Mouse (Mus musculus) embryonic facial prominence, embryonic 11.5 days (tissue): ENCODE data around the gene Noxo1. TPM values are rescaled to one million over a fixed set of nuclear protein-coding genes. Genes with fewer than 3 reads are reported as not detected.

Experiments used
- ATAC-seq: fragments of 200-750 bp; cut with Nextera tagmentation; replicated peaks from 2 replicates; pipeline ENCODE4 v1.8.0; 2017; ENCODE audit warnings: low read depth; ENCODE audit not compliant: insufficient number of reproducible peaks, low FRiP score, low TSS enrichment
- DNase-seq: peaks from one replicate; pipeline ENCODE4 v3.0.0-alpha.2; 2015; ENCODE audit warnings: low spot score
- H3K27ac ChIP-seq: fragments of 300-500 bp; sonication (generic); replicated peaks from 2 replicates; pipeline ENCODE4 v1.5.1; 2014; ENCODE audit warnings: mild to moderate bottlenecking, low read depth, low read length, control low read depth
- H3K27me3 ChIP-seq: fragments of 300-500 bp; sonication (generic); 2 replicates; pipeline ENCODE4 v1.6.1; 2014; ENCODE audit warnings: mild to moderate bottlenecking, low read length, moderate library complexity, mixed read lengths; ENCODE audit not compliant: control insufficient read depth, insufficient read depth
- H3K36me3 ChIP-seq: fragments of 300-500 bp; sonication (generic); replicated peaks from 2 replicates; pipeline ENCODE4 v1.6.1; 2014; ENCODE audit warnings: low read depth, mild to moderate bottlenecking, low read length, moderate library complexity, mixed read lengths; ENCODE audit not compliant: control insufficient read depth, insufficient read depth
- H3K4me1 ChIP-seq: fragments of 300-500 bp; sonication (generic); 2 replicates; pipeline ENCODE4 v1.6.1; 2014; ENCODE audit warnings: low read length, mixed read lengths; ENCODE audit not compliant: control insufficient read depth, insufficient read depth
- H3K4me2 ChIP-seq: fragments of 300-500 bp; sonication (generic); 2 replicates; pipeline ENCODE4 v1.6.1; 2014; ENCODE audit warnings: low read depth, mild to moderate bottlenecking, control low read depth, low read length, moderate library complexity
- H3K4me3 ChIP-seq: fragments of 300-500 bp; sonication (generic); 2 replicates; pipeline ENCODE4 v1.5.1; 2014; ENCODE audit warnings: low read depth, low read length, control low read depth
- H3K9ac ChIP-seq: fragments of 300-500 bp; sonication (generic); replicated peaks from 2 replicates; pipeline ENCODE4 v1.6.1; 2014; ENCODE audit warnings: mild to moderate bottlenecking, control low read depth, low read length
- H3K9me3 ChIP-seq: fragments of 300-500 bp; sonication (generic); replicated peaks from 2 replicates; pipeline ENCODE4 v1.6.1; 2016; ENCODE audit warnings: mild to moderate bottlenecking, low read length, inconsistent platforms, mixed read lengths; ENCODE audit not compliant: control insufficient read depth
- WGBS: fragments of 180-500 bp; shearing (Covaris S2); extraction: QIAGEN DNeasy Blood & Tissue Kit; methylation state at CpG from one replicate; pipeline ENCODE4 v1.1.7; 2014; 5-methylcytosine and 5-hydroxymethylcytosine counted together
- polyA plus RNA-seq: library from polyadenylated mRNA; unstranded; fragments of >200 nt; fragmentation: Nextera tagmentation; extraction: Ambion mirVana; gene quantifications from 2 replicates; pipeline ENCODE4 v1.2.1, GENCODE M21; 2014

The Noxo1 gene
- polyA plus RNA-seq = 1.1 and 2.7 TPM in 2 replicates

DNA sequence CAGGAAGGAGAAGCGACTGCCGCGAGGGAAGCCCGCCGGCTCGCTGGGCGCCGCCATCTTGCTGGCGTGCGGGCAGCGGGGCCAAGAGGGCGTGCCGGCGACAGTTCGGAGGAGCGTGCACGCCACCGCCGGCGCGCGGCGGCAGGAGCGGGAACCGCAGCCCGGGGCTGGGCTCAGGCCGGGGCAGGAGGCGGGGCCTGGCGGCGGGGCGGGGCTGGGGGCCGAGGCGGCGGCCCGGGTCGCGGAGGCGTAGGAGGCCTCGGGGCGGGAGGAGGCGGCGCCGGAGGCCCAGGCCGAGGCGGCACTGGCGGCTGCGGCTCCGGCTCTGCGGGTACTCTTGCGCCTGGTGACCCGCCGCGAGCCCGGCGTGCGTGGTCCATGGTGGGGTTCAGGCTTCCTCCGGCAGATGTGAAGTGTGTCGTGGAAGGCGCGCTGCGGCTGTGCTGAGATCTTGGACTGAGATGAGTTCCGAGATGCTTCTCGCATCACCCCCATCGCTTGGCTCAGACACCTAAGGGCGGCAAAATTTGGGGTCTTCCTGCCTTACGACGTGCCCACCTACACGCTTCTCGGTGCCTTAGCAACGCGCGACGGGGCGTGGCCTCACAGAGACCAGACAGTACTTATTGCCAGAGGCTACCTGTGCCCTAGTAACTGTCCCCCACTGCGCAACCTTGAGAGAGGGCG is at the start of gene Noxo1, which contains the start of gene Gfer:
Gene Noxo1, plus strand, starts transcription at position 224 of the 687 bp plus-strand sequence.
Gene Gfer, minus strand, starts transcription at position 146 of the 687 bp plus-strand sequence.
- peaks cover 12% of the 10 kb centered on the region for H3K36me3 ChIP-seq
- no peaks in the 10 kb centered on the region; the same call in 1 of the 2 replicates for H3K4me1 ChIP-seq
- peak within 1 kb of the TSS; percentile 81 for H3K4me3 ChIP-seq
- no peaks in the 10 kb centered on the region for H3K27me3 ChIP-seq
- no peaks in the 10 kb centered on the region for H3K9me3 ChIP-seq
- peak within 1 kb of the TSS; percentile 92 for H3K9ac ChIP-seq
- under 1% methylated on average over 49 of the region's 76 CpGs for WGBS
- DNase-seq (peak; percentile 91), ATAC-seq (peak; percentile 86)
- peak within 1 kb of the TSS; percentile 76 for H3K4me2 ChIP-seq
- peak within 1 kb of the TSS; percentile 78 for H3K27ac ChIP-seq

DNA sequence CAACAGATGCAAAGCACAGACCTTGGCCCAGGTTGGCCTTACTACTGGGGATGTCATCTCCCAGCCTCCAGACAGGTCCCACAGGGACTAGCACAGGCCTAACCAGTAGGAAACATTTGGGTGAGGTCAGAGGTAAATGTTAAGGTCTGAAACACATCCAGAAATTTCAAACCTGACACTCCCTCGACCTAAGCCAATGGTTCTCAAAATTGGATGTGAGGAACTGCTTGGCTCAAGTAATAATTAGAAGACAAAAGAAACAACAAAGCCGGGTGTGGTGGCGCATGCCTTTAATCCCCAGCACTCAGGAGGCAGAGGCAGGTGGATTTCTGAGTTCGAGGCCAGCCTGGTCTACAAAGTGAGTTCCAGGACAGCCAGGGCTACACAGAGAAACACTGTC is 49.7 kb upstream of the Noxo1 start:
- DNase-seq (no peak), ATAC-seq (no peak)
- Histone ChIP-seq H3K9ac (no peak overlapping the region), H3K9me3 (no peaks in the 10 kb centered on the region), H3K4me3 (no peak overlapping the region), H3K36me3 (no peaks in the 10 kb centered on the region; the same call in 1 of the 2 replicates), H3K27me3 (no peaks in the 10 kb centered on the region), H3K4me1 (peaks cover 10% of the 10 kb centered on the region), H3K27ac (no peak overlapping the region), H3K4me2 (no peak overlapping the region)
- WGBS = 88% methylated on average over 4 of the region's 4 CpGs

DNA sequence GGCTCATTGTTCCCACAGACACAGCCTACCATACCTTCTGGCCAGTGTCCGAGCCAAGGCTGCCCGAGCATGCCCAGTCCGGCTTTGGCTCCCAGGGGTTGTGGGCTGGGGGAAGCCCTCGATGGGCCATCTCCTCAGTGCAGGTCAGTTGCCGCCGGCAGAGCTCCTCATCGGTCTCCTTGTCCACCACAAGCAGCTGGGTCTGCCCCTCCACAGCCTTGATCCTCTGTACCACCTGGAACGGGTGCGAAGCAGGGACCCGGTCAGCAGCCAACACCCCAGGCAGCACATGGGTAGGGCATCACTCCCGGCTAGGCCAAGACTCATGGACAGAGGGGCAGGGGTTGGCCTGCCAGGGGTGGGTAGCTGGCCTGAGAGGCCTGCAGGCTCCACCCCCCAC is 48.5 kb upstream of the Noxo1 start:
- Histone ChIP-seq H3K9ac (no peak overlapping the region), H3K4me3 (no peak overlapping the region), H3K27me3 (no peaks in the 10 kb centered on the region), H3K4me1 (peaks cover 10% of the 10 kb centered on the region), H3K9me3 (no peaks in the 10 kb centered on the region), H3K4me2 (peak overlapping the region; percentile 13; the same call in 1 of the 2 replicates), H3K36me3 (no peaks in the 10 kb centered on the region; the same call in 1 of the 2 replicates), H3K27ac (no peak overlapping the region)
- DNase-seq (no peak), ATAC-seq (no peak)
- 75% methylated on average over 11 of the region's 11 CpGs for WGBS

DNA sequence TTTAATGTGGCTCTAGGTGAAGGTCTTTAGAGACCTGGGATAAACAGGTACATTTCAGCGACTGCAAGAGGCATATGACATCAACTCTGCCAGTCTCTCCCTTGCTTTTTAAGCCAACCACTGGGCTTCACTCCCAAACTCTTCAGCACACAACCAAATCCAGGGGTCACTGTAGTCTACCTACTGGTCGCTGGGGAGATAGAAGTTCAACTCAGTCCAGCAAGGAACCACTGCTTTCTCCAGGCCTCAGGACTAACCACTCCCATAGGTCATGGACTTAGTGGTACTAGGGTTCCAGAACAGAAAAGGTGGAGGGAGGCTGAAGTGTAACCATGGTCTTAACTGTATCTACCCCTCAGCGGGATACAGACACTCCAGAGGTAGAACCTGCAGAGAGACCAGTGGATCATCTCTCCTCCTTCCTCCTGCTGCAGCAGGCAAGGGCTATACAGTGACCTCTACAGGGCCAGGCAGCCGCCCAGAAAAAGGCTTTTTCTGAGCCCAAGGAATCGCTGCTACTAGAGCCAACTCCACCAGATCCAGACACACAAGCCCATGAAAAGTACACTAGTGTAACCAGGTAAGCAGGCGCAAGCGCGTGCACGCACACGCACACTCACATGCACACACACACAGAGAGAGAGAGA is 47.2 kb upstream of the Noxo1 start:
- H3K9me3 ChIP-seq = no peaks in the 10 kb centered on the region
- WGBS = 73% methylated on average over 10 of the region's 10 CpGs
- H3K4me3 ChIP-seq = peak overlapping the region; percentile 74; the same call in 1 of the 2 replicates
- no peak overlapping the region for H3K27ac ChIP-seq
- H3K36me3 ChIP-seq = no peaks in the 10 kb centered on the region; the same call in 1 of the 2 replicates
- no peak overlapping the region; the same call in 1 of the 2 replicates for H3K9ac ChIP-seq
- H3K4me1 ChIP-seq = peaks cover 10% of the 10 kb centered on the region
- peak overlapping the region; percentile 99 for H3K4me2 ChIP-seq
- ATAC-seq (no peak), DNase-seq (no peak)
- H3K27me3 ChIP-seq = no peaks in the 10 kb centered on the region

DNA sequence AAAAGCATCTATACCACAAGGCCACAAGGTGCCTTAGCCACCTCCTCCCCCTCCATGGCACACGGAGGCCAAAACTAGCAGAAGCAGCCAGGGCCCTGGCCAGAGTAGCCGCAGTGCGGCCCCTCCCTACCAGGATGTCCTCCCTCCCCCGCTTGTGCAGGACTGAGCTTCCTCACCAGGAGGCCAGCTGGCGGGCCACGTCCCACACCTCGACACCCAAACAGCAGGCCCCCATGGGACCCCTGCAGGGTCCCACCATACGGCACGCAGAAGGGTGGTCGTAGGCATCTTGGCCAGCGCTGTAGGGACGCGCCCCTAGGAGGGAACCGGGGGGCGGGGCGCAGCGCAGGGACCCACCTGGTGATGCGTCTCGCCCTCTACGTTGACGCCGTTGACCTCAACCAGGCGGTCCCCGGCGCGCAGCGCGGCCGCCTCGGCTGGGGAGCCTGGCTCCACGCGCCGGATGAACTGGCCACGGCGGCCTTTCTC is 46.4 kb upstream of the Noxo1 start:
- H3K27ac ChIP-seq = no peak overlapping the region
- H3K36me3 ChIP-seq = no peaks in the 10 kb centered on the region; the same call in 1 of the 2 replicates
- 0 out of 2 replicates have a peak, but pooled peaks have one; percentile 35 for ATAC-seq
- no peaks in the 10 kb centered on the region for H3K27me3 ChIP-seq
- H3K9me3 ChIP-seq = no peaks in the 10 kb centered on the region
- H3K4me3 ChIP-seq = peak overlapping the region; percentile 74
- WGBS = 0% methylated on average over 35 of the region's 35 CpGs
- peak overlapping the region; percentile 87 for H3K9ac ChIP-seq
- DNase-seq = peak; percentile 36
- peaks cover 4% of the 10 kb centered on the region for H3K4me1 ChIP-seq
- peak overlapping the region; percentile 99 for H3K4me2 ChIP-seq

DNA sequence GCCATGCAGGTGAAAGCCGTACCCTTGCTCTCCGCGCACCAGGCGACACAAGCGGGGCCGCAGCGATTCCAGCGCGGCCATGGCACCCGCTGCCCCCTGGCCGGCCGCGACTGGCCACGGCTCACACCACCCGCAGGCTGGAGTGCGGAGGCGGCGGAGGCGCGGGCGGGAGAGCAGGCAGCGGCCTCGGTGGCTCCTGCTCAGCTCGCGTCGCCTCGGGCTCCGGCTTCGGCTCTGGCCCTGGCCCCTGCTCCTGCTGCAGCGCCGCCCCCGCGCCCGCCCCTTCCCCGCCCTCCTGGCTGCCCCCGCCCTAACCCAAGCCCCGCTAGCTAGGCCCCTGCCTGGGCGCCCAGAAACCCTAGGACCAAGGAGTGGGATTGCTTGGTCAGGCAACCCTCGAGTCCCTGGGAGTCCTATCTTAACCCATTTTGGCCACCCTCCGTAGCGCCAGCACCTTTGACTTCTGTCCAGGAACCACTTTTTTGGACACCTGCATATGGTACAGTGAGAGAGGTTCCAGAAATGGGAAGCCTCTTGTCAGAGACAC is 45.9 kb upstream of the Noxo1 start, which contains the start of gene Slc9a3r2:
Gene Slc9a3r2, minus strand, starts transcription at position 258 of the 547 bp plus-strand sequence.
- Histone ChIP-seq H3K4me3 (peak within 1 kb of the TSS; percentile 74), H3K27ac (no peak within 1 kb of the TSS), H3K4me1 (peaks cover 3% of the 10 kb centered on the region; the same call in 1 of the 2 replicates), H3K4me2 (peak within 1 kb of the TSS; percentile 99), H3K27me3 (no peaks in the 10 kb centered on the region), H3K36me3 (no peaks in the 10 kb centered on the region; the same call in 1 of the 2 replicates), H3K9me3 (no peaks in the 10 kb centered on the region), H3K9ac (peak within 1 kb of the TSS; percentile 87)
- DNase-seq (peak; percentile 72), ATAC-seq (peak; percentile 63)
- 0% methylated on average over 39 of the region's 41 CpGs for WGBS

DNA sequence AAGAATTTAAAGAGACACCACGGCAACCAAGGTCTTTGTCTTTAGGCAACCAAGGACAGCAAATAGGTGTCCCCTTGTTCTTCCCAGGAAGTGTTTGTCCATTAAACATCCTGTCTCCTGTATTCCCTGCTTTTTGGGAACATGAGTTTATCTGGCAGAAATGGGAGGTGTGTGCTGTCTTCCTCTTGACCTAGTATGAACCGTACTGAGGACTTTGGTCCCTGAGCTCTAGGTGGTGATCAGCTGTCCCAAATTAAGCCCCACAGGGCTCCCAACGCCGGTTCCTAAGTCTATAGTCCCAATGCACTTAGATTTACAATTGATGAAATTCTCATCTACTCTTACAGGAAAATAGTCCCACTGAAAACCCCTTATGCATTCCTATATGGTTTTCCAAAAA is 45.3 kb upstream of the Noxo1 start:
- Histone ChIP-seq H3K4me3 (no peak overlapping the region), H3K4me2 (no peak overlapping the region; the same call in 1 of the 2 replicates), H3K9me3 (no peaks in the 10 kb centered on the region), H3K27ac (no peak overlapping the region), H3K36me3 (no peaks in the 10 kb centered on the region; the same call in 1 of the 2 replicates), H3K4me1 (peaks cover 3% of the 10 kb centered on the region; the same call in 1 of the 2 replicates), H3K27me3 (no peaks in the 10 kb centered on the region), H3K9ac (no peak overlapping the region)
- ATAC-seq (no peak), DNase-seq (no peak)
- WGBS = 78% methylated on average over 4 of the region's 4 CpGs
